Mouse (Mus musculus): ENCODE measurements at regions not wholly inside any gene's neighbourhood (a gene's known extent, or its start where the extent isn't known, plus 50 kb on each side); places are given as distances from the start of the nearest gene placed in this dataset.

DNA sequence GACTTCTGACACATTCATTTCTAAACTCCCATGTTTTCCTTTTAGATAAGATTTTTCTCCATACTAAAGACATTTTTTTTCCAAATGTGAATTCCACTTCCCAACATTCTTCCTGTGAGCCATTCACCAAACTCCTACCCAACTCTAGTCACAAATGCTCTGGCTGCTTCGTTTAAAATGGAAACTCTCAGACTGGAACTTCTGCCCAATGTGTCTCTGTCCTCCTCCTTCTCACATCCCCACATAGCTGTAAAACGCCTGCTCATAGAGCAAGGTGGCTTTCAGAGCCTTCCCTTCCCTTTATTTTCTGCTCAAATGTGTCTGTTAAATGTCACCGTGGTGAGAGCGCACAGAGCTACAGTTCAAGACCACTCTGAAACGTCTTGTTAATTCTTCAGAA, 50.1 kb upstream of the Mgmt start:
- 33% methylated on average over 5 of the region's 5 CpGs for WGBS (ENCODE audit: insufficient replicate concordance)
- no peak for ATAC-seq (ENCODE audit: low read depth)
- H3K4me2 ChIP-seq (ENCODE audit: low read depth, low read length): no peak overlapping the region
- no peaks in the 10 kb centered on the region for H3K27me3 ChIP-seq (ENCODE audit: control insufficient read depth, insufficient read depth, low read depth, low read length)
- no peak overlapping the region for H3K4me3 ChIP-seq (ENCODE audit: low read depth, low read length)
- H3K9me3 ChIP-seq (replicated peaks; ENCODE audit: control insufficient read depth, low read length): no peaks in the 10 kb centered on the region
- no peaks in the 10 kb centered on the region for H3K4me1 ChIP-seq (ENCODE audit: control insufficient read depth, low read depth, low read length)
- H3K27ac ChIP-seq (ENCODE audit: low read length): no peak overlapping the region
- H3K9ac ChIP-seq (ENCODE audit: low read depth, low read length): no peak overlapping the region
- H3K36me3 ChIP-seq (ENCODE audit: control insufficient read depth, insufficient read depth): no peaks in the 10 kb centered on the region

Measured in liver, embryonic 16.5 days (tissue).